Mouse (Mus musculus) spleen, postnatal 14 days (tissue): ENCODE data around the gene Zfp462.
"Not testable (repeated sequence)": the region's sequence is repeated elsewhere in the genome, so short reads cannot be mapped to it uniquely, and the experiment has no call there.

ENCODE experiments used
- DNase-seq, 2 experiments: peaks; one replicate each; pipeline ENCODE4 v3.0.0; 2021 to 2022; ENCODE audit warnings: low spot score in 2 of 2

Gene Zfp462

GRCm38 (mm10) chr4:54944921-54945430 lies at the start of gene Zfp462:
TSS of gene Zfp462 (plus strand) at chr4:54945048.
- DNase-seq, result no peak

DNA sequence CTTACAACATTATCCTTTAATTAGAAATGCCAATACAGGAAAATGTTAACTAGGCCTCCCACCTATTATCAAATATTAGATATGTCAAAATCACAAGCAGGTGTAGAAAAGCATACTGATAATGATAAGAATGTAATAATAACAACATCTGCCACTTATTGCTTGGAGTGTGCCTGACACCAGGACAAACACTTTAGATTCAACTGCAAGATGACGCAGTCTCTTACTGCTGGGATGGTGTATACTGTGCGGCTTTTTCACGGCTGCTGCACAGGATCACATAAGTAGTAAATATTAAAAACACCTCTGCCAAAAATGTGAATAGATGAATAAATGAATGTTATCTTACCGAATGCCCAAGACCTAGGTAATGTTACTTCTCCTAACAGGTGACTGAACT lies 48.8 kb upstream of the Zfp462 start:
- no peak for DNase-seq

DNA sequence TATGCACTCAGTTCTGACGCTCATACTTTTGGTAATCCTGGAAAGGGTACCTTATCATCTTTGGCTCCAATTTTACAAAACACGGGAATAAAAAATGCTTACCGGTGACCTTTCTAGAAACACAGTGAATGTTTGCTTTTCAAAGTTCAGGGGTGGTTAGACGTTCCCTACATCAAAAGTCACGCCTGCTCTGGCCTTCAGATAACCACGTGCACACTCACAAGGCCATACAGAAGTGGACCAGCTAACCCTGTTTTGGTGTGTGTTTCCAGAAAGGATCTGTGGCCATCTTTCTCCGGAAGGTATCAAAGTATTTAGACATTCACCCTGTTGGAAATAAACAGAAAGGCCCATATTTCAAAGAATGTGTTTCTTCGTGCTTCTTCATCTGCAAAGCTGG lies 40.2 kb upstream of the Zfp462 start:
- DNase-seq, result no peak

GRCm38 (mm10) chr4:54905399-54905953 lies 39.4 kb upstream of the Zfp462 start:
- no peak for DNase-seq

DNA sequence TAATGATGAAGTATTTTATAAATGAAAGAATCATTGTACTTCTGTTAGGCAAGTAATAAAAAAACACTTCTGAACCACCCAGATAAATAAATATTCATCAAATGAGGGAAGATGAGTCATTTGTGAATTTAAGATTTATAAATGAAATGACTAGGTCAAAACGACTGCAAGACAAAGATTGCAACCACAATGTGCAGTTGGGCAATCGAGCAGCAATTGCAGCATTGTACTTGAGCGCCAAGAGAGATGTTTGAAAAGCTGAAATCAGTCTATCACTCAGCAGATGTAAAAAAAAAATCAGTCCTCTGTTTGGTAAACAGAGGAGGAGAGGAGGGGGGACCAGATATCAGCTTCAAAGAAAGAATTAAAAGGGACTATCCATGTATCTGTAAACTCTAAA lies 34.5 kb upstream of the Zfp462 start:
- DNase-seq, result no peak

- no peak for DNase-seq
Measured at GRCm38 (mm10) chr4:54918276-54918675, 26.6 kb upstream of the Zfp462 start.

GRCm38 (mm10) chr4:54923386-54923785 lies 21.5 kb upstream of the Zfp462 start:
- no peak for DNase-seq

- DNase-seq, result no peak
Measured at GRCm38 (mm10) chr4:54924306-54924705, 20.5 kb upstream of the Zfp462 start.

DNA sequence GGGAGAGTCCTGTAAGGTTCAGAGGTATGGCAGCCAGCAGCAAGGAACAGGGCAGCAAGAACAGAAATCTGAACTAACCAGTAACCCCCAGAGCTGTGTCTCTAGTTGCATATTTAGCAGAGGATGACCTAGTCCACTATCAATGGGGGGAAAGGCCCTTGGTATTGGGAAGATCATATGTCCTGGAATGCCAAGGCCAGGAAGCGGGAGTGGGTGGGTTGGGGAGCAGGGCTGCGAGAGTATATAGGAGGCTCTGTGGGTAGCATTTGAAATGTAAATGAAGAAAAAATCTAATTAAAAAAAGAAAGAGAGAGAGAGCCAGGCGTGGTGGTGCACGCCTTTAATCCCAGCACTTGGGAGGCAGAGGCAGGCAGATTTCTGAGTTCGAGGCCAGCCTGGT lies 18.4 kb upstream of the Zfp462 start:
- DNase-seq, result not testable (repeated sequence)

- DNase-seq, result not testable (repeated sequence)
Measured at GRCm38 (mm10) chr4:54927321-54928062, 17.4 kb upstream of the Zfp462 start.

GRCm38 (mm10) chr4:54929686-54930085 lies 15.2 kb upstream of the Zfp462 start:
- no peak for DNase-seq

GRCm38 (mm10) chr4:54932668-54933067 lies 12.2 kb upstream of the Zfp462 start:
- DNase-seq, result no peak

DNA sequence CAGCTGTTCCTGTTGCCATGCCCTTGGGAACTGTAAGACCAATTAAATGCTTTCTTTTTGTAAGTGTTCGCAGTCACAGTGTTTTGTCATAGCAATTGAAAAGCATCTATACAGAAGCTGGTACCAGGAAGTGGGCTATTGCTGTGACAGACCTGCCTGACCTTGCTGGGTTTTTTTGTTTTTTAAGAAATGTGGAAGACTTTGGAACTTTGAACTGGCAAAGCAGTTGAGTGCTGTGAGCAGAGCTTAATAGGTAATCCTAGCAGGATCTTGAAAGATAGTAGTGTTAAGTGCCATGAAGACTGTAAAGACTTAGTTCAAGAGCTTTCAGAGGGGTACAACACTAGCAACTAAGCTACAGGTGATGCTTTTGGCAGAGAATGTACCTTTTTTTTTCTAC lies 7.7 kb upstream of the Zfp462 start:
- DNase-seq, result no peak

GRCm38 (mm10) chr4:54945603-54946445 lies 976 bp downstream of the Zfp462 start:
- DNase-seq, result no peak

DNA sequence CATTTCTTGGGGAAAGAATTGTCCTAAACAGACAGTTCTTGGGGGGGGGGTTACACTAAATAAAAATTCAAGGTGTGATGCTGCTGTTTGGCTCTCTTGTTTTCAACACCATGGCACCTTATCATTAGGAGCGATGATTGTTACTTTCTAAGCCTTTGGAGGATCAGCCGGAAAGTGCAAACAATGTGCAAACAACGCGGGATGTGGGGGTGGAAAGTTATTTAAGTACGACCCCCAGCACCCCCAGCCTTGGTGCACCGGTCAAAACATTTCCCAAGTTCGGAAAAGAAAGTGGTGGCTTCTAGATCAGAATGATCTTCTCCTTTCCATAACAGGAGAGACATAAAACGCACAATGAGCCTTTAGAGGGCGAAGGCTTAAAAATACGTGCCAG lies 1.8 kb downstream of the Zfp462 start:
- no peak for DNase-seq

- DNase-seq, result no peak
Measured at GRCm38 (mm10) chr4:54947056-54947990, 2.5 kb downstream of the Zfp462 start.

- DNase-seq, result no peak
Measured at GRCm38 (mm10) chr4:54947991-54948615, 3.3 kb downstream of the Zfp462 start.

- DNase-seq, result no peak
Measured at GRCm38 (mm10) chr4:54948616-54949560, 4.0 kb downstream of the Zfp462 start.

DNA sequence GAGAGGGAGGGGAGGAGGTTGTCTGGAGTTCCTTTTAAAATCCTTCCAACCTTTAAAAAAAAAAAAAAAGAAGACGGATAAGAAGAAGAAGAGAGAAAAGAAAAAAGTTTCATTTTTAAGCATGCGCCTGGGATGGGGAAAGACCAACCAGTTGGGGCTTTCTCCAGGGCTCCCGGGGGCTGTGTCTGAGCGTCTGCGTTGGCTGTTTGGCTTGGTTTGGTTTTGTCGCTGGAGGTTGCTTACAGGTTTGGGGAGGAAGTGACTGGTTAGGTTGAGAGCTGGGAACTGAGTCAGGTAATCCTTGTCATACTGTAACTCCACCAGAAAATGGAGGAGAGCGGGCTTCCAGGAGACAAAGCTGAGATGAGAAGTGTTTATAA lies 4.7 kb downstream of the Zfp462 start:
- DNase-seq, result no peak

- DNase-seq, result no peak
Measured at GRCm38 (mm10) chr4:54950136-54950535, 5.3 kb downstream of the Zfp462 start.
